Mouse (Mus musculus) E14TG2a.4 (cell line): ENCODE results near the gene Grm8.
"Not testable (repeated sequence)": the region's sequence is repeated elsewhere in the genome, so short reads cannot be mapped to it uniquely, and the experiment has no call there.

Experiments used
- H3K27me3 ChIP-seq: 2 replicates; pipeline ENCODE4 v1.6.1; 2014; ENCODE audit warnings: low read length, control low read depth; ENCODE audit not compliant: insufficient read depth
- H3K36me3 ChIP-seq: 2 replicates; pipeline ENCODE4 v1.6.1; 2014; ENCODE audit warnings: low read length, control low read depth; ENCODE audit not compliant: insufficient read depth
- H3K4me1 ChIP-seq: replicated peaks from 2 replicates; pipeline ENCODE4 v1.6.1; 2014; ENCODE audit warnings: low read depth, low read length, control low read depth
- H3K4me3 ChIP-seq: replicated peaks from 2 replicates; pipeline ENCODE4 v1.5.1; 2014; ENCODE audit warnings: mild to moderate bottlenecking, low read length
- H3K9me3 ChIP-seq: 2 replicates; pipeline ENCODE4 v1.6.1; 2014; ENCODE audit warnings: low read length, control low read depth
- CTCF ChIP-seq: conservative IDR thresholded peaks from 2 replicates; pipeline ENCODE4 v1.5.1; 2014; ENCODE audit warnings: low read length
- NANOG ChIP-seq: IDR thresholded peaks from 2 replicates; pipeline ENCODE4 v1.6.1; 2014; ENCODE audit warnings: borderline replicate concordance, low read length, mixed read lengths
- POU5F1 ChIP-seq: IDR thresholded peaks from 2 replicates; pipeline ENCODE4 v1.6.1; 2014; ENCODE audit warnings: low read length, borderline replicate concordance

The Grm8 gene

GRCm38 (mm10) chr6:27888391-27888790, 246.6 kb downstream of the Grm8 start:
- Histone ChIP-seq H3K36me3 (no peaks in the 10 kb centered on the region), H3K27me3 (no peaks in the 10 kb centered on the region), H3K9me3 (no peaks in the 10 kb centered on the region), H3K4me1 (no peaks in the 10 kb centered on the region), H3K4me3 (no peak overlapping the region)
- no peak for TF ChIP-seq NANOG
- TF ChIP-seq POU5F1, result no peak
- TF ChIP-seq CTCF, result no peak

GRCm38 (mm10) chr6:27887922-27888321, 247.1 kb downstream of the Grm8 start:
- Histone ChIP-seq H3K9me3 (no peaks in the 10 kb centered on the region), H3K4me1 (no peaks in the 10 kb centered on the region), H3K27me3 (no peaks in the 10 kb centered on the region), H3K4me3 (no peak overlapping the region), H3K36me3 (no peaks in the 10 kb centered on the region)
- TF ChIP-seq NANOG (no peak), CTCF (no peak), POU5F1 (no peak)

- H3K36me3 ChIP-seq, result no peaks in the 10 kb centered on the region
- no peaks in the 10 kb centered on the region for H3K27me3 ChIP-seq
- H3K4me3 ChIP-seq, result no peak overlapping the region
- H3K9me3 ChIP-seq, result no peaks in the 10 kb centered on the region
- H3K4me1 ChIP-seq, result no peaks in the 10 kb centered on the region
- TF ChIP-seq POU5F1, result no peak
- no peak for TF ChIP-seq NANOG
- TF ChIP-seq CTCF, result no peak
These were observed 249.2 kb downstream of the Grm8 start for GRCm38 (mm10) chr6:27885786-27886185.

- no peaks in the 10 kb centered on the region for H3K4me1 ChIP-seq
- H3K36me3 ChIP-seq, result no peaks in the 10 kb centered on the region
- no peaks in the 10 kb centered on the region for H3K27me3 ChIP-seq
- TF ChIP-seq CTCF (no peak), POU5F1 (no peak), NANOG (no peak)
- no peaks in the 10 kb centered on the region for H3K9me3 ChIP-seq
- no peak overlapping the region for H3K4me3 ChIP-seq
These were observed 285.3 kb downstream of the Grm8 start for GRCm38 (mm10) chr6:27849644-27850043.

GRCm38 (mm10) chr6:27836159-27836558, 298.8 kb downstream of the Grm8 start:
- H3K36me3 ChIP-seq, result no peaks in the 10 kb centered on the region
- TF ChIP-seq NANOG, result no peak
- no peak for TF ChIP-seq CTCF
- TF ChIP-seq POU5F1, result no peak
- no peaks in the 10 kb centered on the region for H3K27me3 ChIP-seq
- no peaks in the 10 kb centered on the region for H3K4me1 ChIP-seq
- no peaks in the 10 kb centered on the region for H3K9me3 ChIP-seq
- no peak overlapping the region for H3K4me3 ChIP-seq

- H3K4me3 ChIP-seq, result not testable (repeated sequence)
These were observed 315.2 kb downstream of the Grm8 start for GRCm38 (mm10) chr6:27819735-27820134.

GRCm38 (mm10) chr6:27812789-27813188, 322.2 kb downstream of the Grm8 start:
- H3K9me3 ChIP-seq, result no peaks in the 10 kb centered on the region
- no peaks in the 10 kb centered on the region for H3K36me3 ChIP-seq
- H3K4me3 ChIP-seq, result no peak overlapping the region
- H3K27me3 ChIP-seq, result no peaks in the 10 kb centered on the region
- no peaks in the 10 kb centered on the region for H3K4me1 ChIP-seq
- no peak for TF ChIP-seq NANOG
- TF ChIP-seq POU5F1, result no peak
- no peak for TF ChIP-seq CTCF

More at GRCm38 (mm10) chr6:27819735-27820134, 315.2 kb downstream of the Grm8 start:
- not testable (repeated sequence) for H3K27me3 ChIP-seq, H3K9me3 ChIP-seq, H3K36me3 ChIP-seq, H3K4me1 ChIP-seq

GRCm38 (mm10) chr6:27809996-27810395, 325.0 kb downstream of the Grm8 start:
- Histone ChIP-seq H3K27me3 (no peaks in the 10 kb centered on the region), H3K4me1 (no peaks in the 10 kb centered on the region), H3K36me3 (no peaks in the 10 kb centered on the region), H3K9me3 (no peaks in the 10 kb centered on the region), H3K4me3 (no peak overlapping the region)
- TF ChIP-seq NANOG, result no peak
- no peak for TF ChIP-seq CTCF
- no peak for TF ChIP-seq POU5F1

GRCm38 (mm10) chr6:27806741-27807140, 328.2 kb downstream of the Grm8 start:
- Histone ChIP-seq H3K9me3 (no peaks in the 10 kb centered on the region), H3K4me1 (no peaks in the 10 kb centered on the region), H3K36me3 (no peaks in the 10 kb centered on the region), H3K27me3 (no peaks in the 10 kb centered on the region), H3K4me3 (no peak overlapping the region)
- TF ChIP-seq NANOG (no peak), CTCF (no peak), POU5F1 (no peak)
